ENCODE assay signal across 26 mouse cellular contexts in the genomic region with DNA sequence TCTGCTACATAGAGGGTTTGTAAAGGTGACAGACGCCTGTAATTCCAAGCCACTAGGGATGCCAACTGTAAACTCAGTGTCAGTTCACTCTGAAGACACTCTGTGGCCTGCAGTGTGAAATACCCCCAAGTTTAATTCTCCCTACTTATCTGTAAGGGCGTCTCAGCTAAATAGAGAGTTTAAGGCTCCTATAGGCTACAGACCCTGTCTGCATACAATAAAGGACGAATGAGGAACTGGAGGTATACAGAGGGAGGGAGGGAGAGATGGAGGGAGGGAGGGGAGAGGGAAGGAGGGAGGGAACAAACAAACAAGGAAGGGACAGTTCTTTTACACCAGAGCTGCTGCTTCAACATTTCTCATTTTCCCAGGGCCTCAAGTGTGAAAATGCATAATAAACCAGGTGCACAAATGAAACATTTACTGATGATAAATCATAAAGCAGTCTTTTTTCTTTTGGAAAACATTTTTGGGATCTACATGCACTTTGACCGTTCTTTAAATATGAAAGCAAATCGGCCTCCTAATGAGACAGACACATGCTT. TPM values are rescaled to one million over a fixed set of nuclear protein-coding genes. Genes with fewer than 3 reads are reported as not detected.
DNase-seq lines count a peak whose midpoint lies in the region; ATAC-seq and TF ChIP-seq lines count a peak whose summit lies in the region.
"Had no signal": no experiment of that assay in that cellular context is flagged by ENCODE, and none has a peak within 500 bp of the region (broad histone marks: within the 10 kb centered on the region; RNA-seq: fewer than 3 reads in every experiment).

No protein-coding gene starts in this region.

- peak overlapping the region; percentile 54; the same call in 1 of the 2 replicates for H3K27ac ChIP-seq in kidney, embryonic 15.5 days
- peak overlapping the region; percentile 9; the same call in 1 of the 2 replicates for H3K27ac ChIP-seq in MEL (ENCODE audit: control insufficient read depth, low read depth, low read length)
- H3K27ac ChIP-seq: embryonic facial prominence, embryonic 13.5 days; forebrain, embryonic 10.5 days; forebrain, embryonic 13.5 days; hindbrain, embryonic 12.5 days; hindbrain, embryonic 15.5 days had no signal

- DNase-seq in kidney, postnatal 10 days, result no peak
- DNase-seq in MEL (ENCODE audit: low read depth, low spot score), result peak; percentile 87
- no peak for DNase-seq in layer of hippocampus, postnatal 10 days (ENCODE audit: low spot score in 2 of 2)
- DNase-seq: adrenal gland, postnatal 10 days; adrenal gland, postnatal 36 days; B cell, adult 2 months; cerebellum, adult 18-20 months; cerebellum, adult 9-10 months; cerebellum, postnatal 25 days; embryo, embryonic 11 days; gastrocnemius, postnatal 10 days; gastrocnemius, postnatal 36 days; heart, adult 11 months had no signal

- no peaks in the 10 kb centered on the region for H3K9me3 ChIP-seq in kidney, embryonic 15.5 days (replicated peaks)
- no peaks in the 10 kb centered on the region for H3K9me3 ChIP-seq in MEL (replicated peaks; ENCODE audit: insufficient read depth, low read length)
- H3K9me3 ChIP-seq: embryonic facial prominence, embryonic 13.5 days; forebrain, embryonic 13.5 days; hindbrain, embryonic 12.5 days; hindbrain, embryonic 15.5 days had no signal

- no peaks in the 10 kb centered on the region for H3K27me3 ChIP-seq in kidney, embryonic 15.5 days
- no peaks in the 10 kb centered on the region for H3K27me3 ChIP-seq in MEL (ENCODE audit: control insufficient read depth in 1 of 2, insufficient read depth in 2 of 2, low read length in 2 of 2)
- H3K27me3 ChIP-seq: CH12.LX; embryonic facial prominence, embryonic 13.5 days; forebrain, embryonic 13.5 days; hindbrain, embryonic 12.5 days; hindbrain, embryonic 15.5 days; Patski had no signal

- no peak overlapping the region for H3K4me2 ChIP-seq in kidney, embryonic 15.5 days
- H3K4me2 ChIP-seq: embryonic facial prominence, embryonic 13.5 days; forebrain, embryonic 13.5 days; heart, embryonic 11.5 days; hindbrain, embryonic 12.5 days; hindbrain, embryonic 15.5 days had no signal

- no peak overlapping the region for H3K4me3 ChIP-seq in kidney, embryonic 15.5 days (replicated peaks)
- H3K4me3 ChIP-seq in MEL (ENCODE audit: control insufficient read depth in 1 of 2, insufficient read depth in 1 of 2, low read depth in 2 of 2, low read length in 2 of 2), result no peak overlapping the region
- H3K4me3 ChIP-seq: embryonic facial prominence, embryonic 10.5 days; embryonic facial prominence, embryonic 13.5 days; forebrain, embryonic 10.5 days; forebrain, embryonic 13.5 days; hindbrain, embryonic 12.5 days; hindbrain, embryonic 15.5 days had no signal

- H3K36me3 ChIP-seq in kidney, embryonic 15.5 days, result peaks cover 25% of the 10 kb centered on the region
- H3K36me3 ChIP-seq in MEL (ENCODE audit: control insufficient read depth in 1 of 2, insufficient read depth in 2 of 2, low read length in 2 of 2), result peaks cover 0 to 5% of the 10 kb centered on the region in 2 experiments; a peak in 1 of 4 replicates
- H3K36me3 ChIP-seq: hindbrain, embryonic 12.5 days; hindbrain, embryonic 15.5 days had no signal

- no peak for TF ChIP-seq RAD21 in MEL (IDR thresholded peaks at IDR 0.05; ENCODE audit: low read depth, low read length)

- no peak overlapping the region for H3K9ac ChIP-seq in kidney, embryonic 15.5 days
- peak overlapping the region; percentile 6; the same call in 1 of the 2 replicates for H3K9ac ChIP-seq in MEL (ENCODE audit: control insufficient read depth, low read depth, low read length, poor library complexity, severe bottlenecking)
- H3K9ac ChIP-seq: embryonic facial prominence, embryonic 13.5 days; forebrain, embryonic 13.5 days; hindbrain, embryonic 12.5 days; hindbrain, embryonic 15.5 days had no signal

- TF ChIP-seq CTCF in MEL (IDR thresholded peaks at IDR 0.05 in 2 of 3, conservative IDR thresholded peaks at IDR 0.05 in 1 of 3; ENCODE audit: control insufficient read depth in 1 of 3, insufficient read depth in 1 of 3, low read depth in 2 of 3, low read length in 3 of 3, poor library complexity in 1 of 3, severe bottlenecking in 1 of 3), result no peak

- TF ChIP-seq EP300 in MEL (IDR thresholded peaks at IDR 0.05; ENCODE audit: low read depth in 1 of 2, low read length in 2 of 2), result no peak

- WGBS in kidney, embryonic 15.5 days, result 80% methylated on average over 5 of the region's 5 CpGs

- no peak for ATAC-seq in kidney, embryonic 15.5 days (replicated peaks; ENCODE audit: low FRiP score)
- ATAC-seq in granulocyte monocyte progenitor cell, adult 5-6 weeks (replicated peaks; ENCODE audit: poor library complexity, severe bottlenecking), result peak; percentile 68
- no peak for ATAC-seq in erythroblast, adult 5-6 weeks (replicated peaks; ENCODE audit: low FRiP score, poor library complexity, severe bottlenecking)
- ATAC-seq: forebrain, embryonic 13.5 days; forebrain, embryonic 16.5 days; Patski had no signal

- H3K79me2 ChIP-seq in MEL (ENCODE audit: control insufficient read depth, insufficient read depth, low read length, poor library complexity), result no peaks in the 10 kb centered on the region

- peak in 1 of 2 experiments; percentile 33; a peak in 1 of 4 replicates for TF ChIP-seq POLR2A in MEL (IDR thresholded peaks at IDR 0.05; ENCODE audit: control insufficient read depth in 1 of 2, insufficient read depth in 1 of 2, low read depth in 1 of 2, low read length in 2 of 2, poor library complexity in 1 of 2)

- peaks cover 10% of the 10 kb centered on the region; the same call in 1 of the 2 replicates for H3K4me1 ChIP-seq in kidney, embryonic 15.5 days
- peaks cover 2 to 5% of the 10 kb centered on the region in 2 experiments; a peak in 3 of 4 replicates for H3K4me1 ChIP-seq in MEL (ENCODE audit: control insufficient read depth in 1 of 2, insufficient read depth in 2 of 2, low read length in 2 of 2)
- H3K4me1 ChIP-seq: embryonic facial prominence, embryonic 13.5 days; forebrain, embryonic 13.5 days; hindbrain, embryonic 15.5 days had no signal

TF ChIP-seq in MEL, 35 proteins besides CTCF, POLR2A, EP300 and RAD21 (continues in another document):
- TF ChIP-seq SIN3A (IDR thresholded peaks at IDR 0.05; ENCODE audit: low read length) (no peak; the same call in 1 of the 2 replicates), UBTF (IDR thresholded peaks at IDR 0.05; ENCODE audit: borderline replicate concordance, insufficient read depth, low read depth, low read length) (no peak), USF2 (IDR thresholded peaks at IDR 0.05; ENCODE audit: borderline replicate concordance in 1 of 2, insufficient read depth in 1 of 2, low read depth in 1 of 2, low read length in 2 of 2) (no peak), TCF12 (IDR thresholded peaks at IDR 0.05; ENCODE audit: low read depth, low read length) (0 out of 2 replicates have a peak, but pooled peaks have one; percentile 9), MAZ (IDR thresholded peaks at IDR 0.05; ENCODE audit: low read depth, low read length) (peak; percentile 94)

RNA-seq across cellular contexts. Expression of a gene that starts 11.6 kb away (rescaled TPM):
- polyA plus RNA-seq in kidney, embryonic 15.5 days (2015; fragmentation: Nextera tagmentation; extraction: Ambion mirVana), result 67.7 and 69.5 TPM in 2 replicates
- total RNA-seq in MEL (2012; rRNA removed), result 32.9 and 36.8 TPM in 2 replicates
- 10 to 100 TPM in 1 of 2 experiments, not detected in 1; 56.9 TPM for polyA plus RNA-seq in MEL (2012; ENCODE audit: insufficient read depth in 1 of 2, insufficient read length in 2 of 2, low read depth in 1 of 2, low replicate concordance in 2 of 2, missing spikeins in 1 of 2)
- 12.4 and 13.1 TPM in 2 replicates for total RNA-seq in granulocyte monocyte progenitor cell, adult 5-6 weeks (2014; fragmentation: Nextera tagmentation)
- 7.4 and 15.2 TPM in 2 replicates for total RNA-seq in granulocyte monocyte progenitor cell, adult 5-6 weeks (2017)
- 100 to 1,000 TPM; 437 to 454 TPM for total RNA-seq in layer of hippocampus, postnatal 10 days (2021)
- 2.9 and 5.6 TPM in 2 replicates for total RNA-seq in erythroblast, adult 5-6 weeks (2015; ENCODE audit: low replicate concordance)
- total RNA-seq in erythroblast, adult 5-6 weeks (2017; ENCODE audit: low replicate concordance), result 3.1 and 4.2 TPM in 2 replicates

RNA-seq across cellular contexts. Expression of a gene that starts 26.6 kb away (rescaled TPM):
- polyA plus RNA-seq in kidney, embryonic 15.5 days (2015; fragmentation: Nextera tagmentation; extraction: Ambion mirVana), result 14.2 and 15.9 TPM in 2 replicates
- total RNA-seq in MEL (2012; rRNA removed), result 4.3 and 5.3 TPM in 2 replicates
- 1 to 10 TPM in 1 of 2 experiments, not detected in 1; 8.9 TPM for polyA plus RNA-seq in MEL (2012; ENCODE audit: insufficient read depth in 1 of 2, insufficient read length in 2 of 2, low read depth in 1 of 2, low replicate concordance in 2 of 2, missing spikeins in 1 of 2)
- total RNA-seq in granulocyte monocyte progenitor cell, adult 5-6 weeks (2014; fragmentation: Nextera tagmentation), result 0.92 and 2.9 TPM in 2 replicates
- 0.56 and 1.5 TPM in 2 replicates for total RNA-seq in granulocyte monocyte progenitor cell, adult 5-6 weeks (2017)
- total RNA-seq in layer of hippocampus, postnatal 10 days (2021), result 1 to 10 TPM; 2.4 to 4.2 TPM
- total RNA-seq in erythroblast, adult 5-6 weeks (2015; ENCODE audit: low replicate concordance), result 0.84 TPM in 1 of 2 replicates, not detected in the other
- total RNA-seq in erythroblast, adult 5-6 weeks (2017; ENCODE audit: low replicate concordance), result 0.70 and 2.7 TPM in 2 replicates

RNA-seq across cellular contexts. Expression of a gene that starts 43.3 kb away (rescaled TPM):
- polyA plus RNA-seq in kidney, embryonic 15.5 days (2015; fragmentation: Nextera tagmentation; extraction: Ambion mirVana), result 110 and 128 TPM in 2 replicates
- total RNA-seq in MEL (2012; rRNA removed), result 92.5 and 98.9 TPM in 2 replicates
- 100 to 1,000 TPM in 1 of 2 experiments, not detected in 1; 158 TPM for polyA plus RNA-seq in MEL (2012; ENCODE audit: insufficient read depth in 1 of 2, insufficient read length in 2 of 2, low read depth in 1 of 2, low replicate concordance in 2 of 2, missing spikeins in 1 of 2)
- total RNA-seq in granulocyte monocyte progenitor cell, adult 5-6 weeks (2014; fragmentation: Nextera tagmentation), result 56.5 and 65.6 TPM in 2 replicates
- total RNA-seq in granulocyte monocyte progenitor cell, adult 5-6 weeks (2017), result 57.2 and 65.2 TPM in 2 replicates
- total RNA-seq in layer of hippocampus, postnatal 10 days (2021), result 10 to 100 TPM; 17.7 to 25.1 TPM
- total RNA-seq in erythroblast, adult 5-6 weeks (2015; ENCODE audit: low replicate concordance), result 10.7 and 21.7 TPM in 2 replicates
- total RNA-seq in erythroblast, adult 5-6 weeks (2017; ENCODE audit: low replicate concordance), result 12.1 and 15.8 TPM in 2 replicates

RNA-seq across cellular contexts. Expression of a gene that starts 58.1 kb away (rescaled TPM):
- polyA plus RNA-seq in kidney, embryonic 15.5 days (2015; fragmentation: Nextera tagmentation; extraction: Ambion mirVana), result 760 and 766 TPM in 2 replicates
- 558 and 572 TPM in 2 replicates for total RNA-seq in MEL (2012; rRNA removed)
- 100 to 1,000 TPM in 1 of 2 experiments, not detected in 1; 568 TPM for polyA plus RNA-seq in MEL (2012; ENCODE audit: insufficient read depth in 1 of 2, insufficient read length in 2 of 2, low read depth in 1 of 2, low replicate concordance in 2 of 2, missing spikeins in 1 of 2)
- 447 and 515 TPM in 2 replicates for total RNA-seq in granulocyte monocyte progenitor cell, adult 5-6 weeks (2014; fragmentation: Nextera tagmentation)
- total RNA-seq in granulocyte monocyte progenitor cell, adult 5-6 weeks (2017), result 170 and 182 TPM in 2 replicates
- total RNA-seq in layer of hippocampus, postnatal 10 days (2021), result 100 to 1,000 TPM; 699 to 737 TPM
- 43.4 and 51.4 TPM in 2 replicates for total RNA-seq in erythroblast, adult 5-6 weeks (2015; ENCODE audit: low replicate concordance)
- total RNA-seq in erythroblast, adult 5-6 weeks (2017; ENCODE audit: low replicate concordance), result 11.4 and 17.4 TPM in 2 replicates

Comparison
In these comparisons a context has a peak if more than half of its experiments do, and no peak if none do; other contexts are left out.
1. RNA of a gene that starts 11.6 kb away (total RNA-seq): 437 to 454 TPM in layer of hippocampus, postnatal 10 days; 32.9 to 36.8 TPM in MEL, 7.4 to 15.2 TPM in granulocyte monocyte progenitor cell, adult 5-6 weeks and 2.9 to 5.6 TPM in erythroblast, adult 5-6 weeks; every median in the first group is over 10 times any median in the second.